Mouse (Mus musculus): ENCODE results near the gene Myh14. TPM values are rescaled to one million over a fixed set of nuclear protein-coding genes. Genes with fewer than 3 reads are reported as not detected.
"Not testable (repeated sequence)": the region's sequence is repeated elsewhere in the genome, so short reads cannot be mapped to it uniquely, and the experiment has no call there.

Gene Myh14
- 0.84 and 1.2 TPM in 2 replicates for polyA plus RNA-seq (2015; fragmentation: Nextera tagmentation; extraction: Ambion mirVana)

GRCm38 (mm10) chr7:44670803-44671202 is at the start of gene Myh14:
Myh14 (minus strand) TSS chr7:44670843.
- no peaks in the 10 kb centered on the region for H3K36me3 ChIP-seq

GRCm38 (mm10) chr7:44709881-44710280 is 39.2 kb upstream of the Myh14 start:
- no peak overlapping the region for H3K27ac ChIP-seq
- no peak for ATAC-seq
- no peak overlapping the region for H3K9ac ChIP-seq (replicated peaks)
- no peaks in the 10 kb centered on the region for H3K27me3 ChIP-seq
- no peak overlapping the region for H3K4me2 ChIP-seq (replicated peaks)
- 87% methylated on average over 5 of the region's 5 CpGs for WGBS
- no peaks in the 10 kb centered on the region for H3K4me1 ChIP-seq (replicated peaks)
- no peaks in the 10 kb centered on the region for H3K36me3 ChIP-seq
- H3K4me3 ChIP-seq (replicated peaks): no peak overlapping the region
- H3K9me3 ChIP-seq: peaks cover 8% of the 10 kb centered on the region; the same call in 1 of the 2 replicates

More at GRCm38 (mm10) chr7:44670803-44671202, at the start of gene Myh14:
- Histone ChIP-seq H3K4me1 (replicated peaks) (peaks cover 14% of the 10 kb centered on the region), H3K4me2 (replicated peaks) (peak within 1 kb of the TSS; percentile 62), H3K27me3 (peaks cover 37% of the 10 kb centered on the region), H3K9me3 (peaks cover 4% of the 10 kb centered on the region; the same call in 1 of the 2 replicates), H3K4me3 (replicated peaks) (peak within 1 kb of the TSS; percentile 30), H3K9ac (replicated peaks) (peak within 1 kb of the TSS; percentile 51; the same call in 1 of the 2 replicates), H3K27ac (no peak within 1 kb of the TSS)
- WGBS: under 1% methylated on average over 23 of the region's 23 CpGs
- ATAC-seq: peak; percentile 96

- H3K27ac ChIP-seq: no peak within 1 kb of the TSS
- H3K9ac ChIP-seq (replicated peaks): no peak within 1 kb of the TSS
- no peaks in the 10 kb centered on the region for H3K27me3 ChIP-seq
- no peaks in the 10 kb centered on the region for H3K4me1 ChIP-seq (replicated peaks)
- H3K4me2 ChIP-seq (replicated peaks): no peak within 1 kb of the TSS
- H3K4me3 ChIP-seq (replicated peaks): no peak within 1 kb of the TSS
- no peak for ATAC-seq
- H3K36me3 ChIP-seq: no peaks in the 10 kb centered on the region
- 72% methylated on average over 14 of the region's 14 CpGs for WGBS
- peaks cover 8% of the 10 kb centered on the region; the same call in 1 of the 2 replicates for H3K9me3 ChIP-seq
Measured at GRCm38 (mm10) chr7:44708574-44708973, 37.9 kb upstream of the Myh14 start, which contains the start of gene Izumo2. Izumo2 (plus strand) TSS chr7:44708742.

- not testable (repeated sequence) for ATAC-seq; H3K4me2 ChIP-seq (replicated peaks); H3K36me3 ChIP-seq; H3K27me3 ChIP-seq; H3K4me3 ChIP-seq (replicated peaks); H3K27ac ChIP-seq; H3K9me3 ChIP-seq; H3K9ac ChIP-seq (replicated peaks); H3K4me1 ChIP-seq (replicated peaks)
- 89% methylated on average over 6 of the region's 6 CpGs for WGBS
Measured at GRCm38 (mm10) chr7:44708093-44708492, 37.5 kb upstream of the Myh14 start.

- Histone ChIP-seq H3K9ac (replicated peaks) (no peak overlapping the region), H3K4me3 (replicated peaks) (no peak overlapping the region)
- WGBS: 86% methylated on average over 5 of the region's 5 CpGs
Measured at GRCm38 (mm10) chr7:44707169-44707675, 36.6 kb upstream of the Myh14 start.

GRCm38 (mm10) chr7:44706322-44706721 is 35.7 kb upstream of the Myh14 start:
- Histone ChIP-seq H3K4me3 (replicated peaks) (no peak overlapping the region), H3K9ac (replicated peaks) (no peak overlapping the region), H3K36me3 (no peaks in the 10 kb centered on the region), H3K27ac (no peak overlapping the region), H3K4me2 (replicated peaks) (no peak overlapping the region), H3K4me1 (replicated peaks) (no peaks in the 10 kb centered on the region), H3K27me3 (no peaks in the 10 kb centered on the region), H3K9me3 (peaks cover 8% of the 10 kb centered on the region; the same call in 1 of the 2 replicates)
- no peak for ATAC-seq

More at GRCm38 (mm10) chr7:44707169-44707675, 36.6 kb upstream of the Myh14 start:
- Histone ChIP-seq H3K9me3 (peaks cover 8% of the 10 kb centered on the region; the same call in 1 of the 2 replicates), H3K4me1 (replicated peaks) (no peaks in the 10 kb centered on the region), H3K4me2 (replicated peaks) (no peak overlapping the region), H3K27me3 (no peaks in the 10 kb centered on the region), H3K36me3 (no peaks in the 10 kb centered on the region), H3K27ac (no peak overlapping the region)
- ATAC-seq: no peak

GRCm38 (mm10) chr7:44705086-44705485 is 34.4 kb upstream of the Myh14 start:
- WGBS: 96% methylated on average over 4 of the region's 4 CpGs
- ATAC-seq: no peak
- no peaks in the 10 kb centered on the region for H3K27me3 ChIP-seq
- H3K4me2 ChIP-seq (replicated peaks): no peak overlapping the region
- no peak overlapping the region for H3K4me3 ChIP-seq (replicated peaks)
- H3K9me3 ChIP-seq: peaks cover 8% of the 10 kb centered on the region; the same call in 1 of the 2 replicates
- no peak overlapping the region for H3K27ac ChIP-seq
- no peaks in the 10 kb centered on the region for H3K4me1 ChIP-seq (replicated peaks)
- no peak overlapping the region for H3K9ac ChIP-seq (replicated peaks)
- H3K36me3 ChIP-seq: no peaks in the 10 kb centered on the region

GRCm38 (mm10) chr7:44704363-44704762 is 33.7 kb upstream of the Myh14 start:
- Histone ChIP-seq H3K4me3 (replicated peaks) (no peak overlapping the region), H3K9ac (replicated peaks) (no peak overlapping the region), H3K27me3 (no peaks in the 10 kb centered on the region), H3K4me1 (replicated peaks) (no peaks in the 10 kb centered on the region), H3K4me2 (replicated peaks) (no peak overlapping the region), H3K27ac (no peak overlapping the region), H3K36me3 (no peaks in the 10 kb centered on the region), H3K9me3 (peaks cover 5% of the 10 kb centered on the region; the same call in 1 of the 2 replicates)
- ATAC-seq: no peak
- WGBS: 58% methylated on average over 3 of the region's 3 CpGs

GRCm38 (mm10) chr7:44702985-44703384 is 32.3 kb upstream of the Myh14 start:
- no peak overlapping the region for H3K9ac ChIP-seq (replicated peaks)
- peaks cover 5% of the 10 kb centered on the region; the same call in 1 of the 2 replicates for H3K9me3 ChIP-seq
- WGBS: 81% methylated on average over 8 of the region's 8 CpGs
- no peaks in the 10 kb centered on the region for H3K27me3 ChIP-seq
- no peak overlapping the region for H3K27ac ChIP-seq
- ATAC-seq: no peak
- H3K4me3 ChIP-seq (replicated peaks): no peak overlapping the region
- no peaks in the 10 kb centered on the region for H3K4me1 ChIP-seq (replicated peaks)
- no peaks in the 10 kb centered on the region for H3K36me3 ChIP-seq
- H3K4me2 ChIP-seq (replicated peaks): no peak overlapping the region

GRCm38 (mm10) chr7:44701921-44702320 is 31.3 kb upstream of the Myh14 start:
- WGBS: 8% methylated on average over 6 of the region's 6 CpGs
- no peaks in the 10 kb centered on the region for H3K27me3 ChIP-seq
- peak; percentile 77 for ATAC-seq
- H3K36me3 ChIP-seq: no peaks in the 10 kb centered on the region
- H3K4me3 ChIP-seq (replicated peaks): no peak overlapping the region
- no peak overlapping the region for H3K27ac ChIP-seq
- H3K9me3 ChIP-seq: peaks cover 5% of the 10 kb centered on the region; the same call in 1 of the 2 replicates
- H3K4me1 ChIP-seq (replicated peaks): peaks cover 6% of the 10 kb centered on the region
- H3K4me2 ChIP-seq (replicated peaks): no peak overlapping the region
- H3K9ac ChIP-seq (replicated peaks): no peak overlapping the region

- Histone ChIP-seq H3K9me3 (no peaks in the 10 kb centered on the region), H3K27me3 (no peaks in the 10 kb centered on the region), H3K4me2 (replicated peaks) (no peak overlapping the region), H3K9ac (replicated peaks) (no peak overlapping the region), H3K36me3 (no peaks in the 10 kb centered on the region), H3K4me1 (replicated peaks) (peaks cover 6% of the 10 kb centered on the region), H3K27ac (no peak overlapping the region), H3K4me3 (replicated peaks) (no peak overlapping the region)
- WGBS: 66% methylated on average over 7 of the region's 7 CpGs
- ATAC-seq: no peak
Measured at GRCm38 (mm10) chr7:44697980-44698379, 27.3 kb upstream of the Myh14 start.

- H3K9ac ChIP-seq (replicated peaks): 0 out of 2 replicates have a peak overlapping the region, but pooled peaks have one; percentile 2
- no peak overlapping the region for H3K27ac ChIP-seq
- 15% methylated on average over 20 of the region's 20 CpGs for WGBS
- no peaks in the 10 kb centered on the region for H3K27me3 ChIP-seq
- no peaks in the 10 kb centered on the region for H3K36me3 ChIP-seq
- no peak overlapping the region for H3K4me3 ChIP-seq (replicated peaks)
- no peak overlapping the region for H3K4me2 ChIP-seq (replicated peaks)
- ATAC-seq: no peak
- peaks cover 6% of the 10 kb centered on the region for H3K4me1 ChIP-seq (replicated peaks)
- no peaks in the 10 kb centered on the region for H3K9me3 ChIP-seq
Measured at GRCm38 (mm10) chr7:44697191-44697710, 26.6 kb upstream of the Myh14 start.

Measured in midbrain, embryonic 13.5 days (tissue).